ENCODE assay signal across 17 mouse cellular contexts in genomic region chr7:62542187-62542586, GRCm38 (mm10).
DNase-seq lines count a peak whose midpoint lies in the region; ATAC-seq and TF ChIP-seq lines count a peak whose summit lies in the region.
"Had no signal": no experiment of that assay in that cellular context is flagged by ENCODE, and none has a peak within 500 bp of the region (broad histone marks: within the 10 kb centered on the region; RNA-seq: fewer than 3 reads in every experiment).

No protein-coding gene starts in this region.

- no peak for ATAC-seq in embryonic facial prominence, embryonic 11.5 days (replicated peaks; ENCODE audit: insufficient number of reproducible peaks, low FRiP score, low TSS enrichment, low read depth)
- no peak for ATAC-seq in Patski
- ATAC-seq: forebrain, embryonic 15.5 days had no signal

- in situ Hi-C loops in Patski (cut with MboI; ENCODE audit: low pct_unique_long_range_greater_than_20kb) = no loop called here

- no peak overlapping the region for H3K4me3 ChIP-seq in embryonic facial prominence, embryonic 11.5 days (ENCODE audit: low read depth, low read length)
- no peak overlapping the region for H3K4me3 ChIP-seq in embryonic facial prominence, embryonic 10.5 days
- H3K4me3 ChIP-seq in layer of hippocampus, adult 2 months = no peak overlapping the region
- H3K4me3 ChIP-seq: forebrain, embryonic 15.5 days; hindbrain, embryonic 15.5 days; limb, embryonic 13.5 days; myocyte had no signal

- no peaks in the 10 kb centered on the region; the same call in 1 of the 2 replicates for H3K9me3 ChIP-seq in embryonic facial prominence, embryonic 11.5 days (replicated peaks; ENCODE audit: control insufficient read depth, low read length)
- H3K9me3 ChIP-seq in embryonic facial prominence, embryonic 10.5 days = peaks cover 46% of the 10 kb centered on the region

- H3K9ac ChIP-seq in embryonic facial prominence, embryonic 11.5 days (replicated peaks; ENCODE audit: low read length) = no peak overlapping the region
- H3K9ac ChIP-seq: forebrain, embryonic 15.5 days; hindbrain, embryonic 15.5 days; limb, embryonic 13.5 days had no signal

- TF ChIP-seq CTCF in layer of hippocampus, adult 2 months (conservative IDR thresholded peaks at IDR 0.05) = peak; percentile 59
- TF ChIP-seq CTCF in Patski (IDR thresholded peaks at IDR 0.05) = peak; percentile 24

- WGBS in embryonic facial prominence, embryonic 11.5 days = 26% methylated on average over 1 of the region's 1 CpGs
- WGBS in embryonic facial prominence, embryonic 10.5 days = 56% methylated on average over 1 of the region's 1 CpGs

- no peaks in the 10 kb centered on the region for H3K27me3 ChIP-seq in embryonic facial prominence, embryonic 11.5 days (ENCODE audit: control insufficient read depth, insufficient read depth, low read length)
- H3K27me3 ChIP-seq in embryonic facial prominence, embryonic 10.5 days (replicated peaks; ENCODE audit: low read depth, poor library complexity, severe bottlenecking) = no peaks in the 10 kb centered on the region
- H3K27me3 ChIP-seq in Patski = no peaks in the 10 kb centered on the region
- H3K27me3 ChIP-seq: forebrain, embryonic 15.5 days; hindbrain, embryonic 15.5 days; limb, embryonic 13.5 days had no signal

- H3K36me3 ChIP-seq in embryonic facial prominence, embryonic 11.5 days (replicated peaks; ENCODE audit: control insufficient read depth, insufficient read depth, low read depth, low read length) = no peaks in the 10 kb centered on the region
- no peaks in the 10 kb centered on the region for H3K36me3 ChIP-seq in embryonic facial prominence, embryonic 10.5 days (replicated peaks)
- H3K36me3 ChIP-seq: forebrain, embryonic 15.5 days; hindbrain, embryonic 15.5 days; limb, embryonic 13.5 days had no signal

- no peak overlapping the region for H3K27ac ChIP-seq in embryonic facial prominence, embryonic 11.5 days (replicated peaks; ENCODE audit: low read depth, low read length)
- no peak overlapping the region for H3K27ac ChIP-seq in embryonic facial prominence, embryonic 10.5 days (replicated peaks)
- H3K27ac ChIP-seq in layer of hippocampus, adult 2 months = no peak overlapping the region
- H3K27ac ChIP-seq: forebrain, embryonic 15.5 days; hindbrain, embryonic 15.5 days; limb, embryonic 13.5 days had no signal

- CTCF ChIA-PET in Patski (lab: Charles Lee) = no interaction called here

- H3K4me1 ChIP-seq in embryonic facial prominence, embryonic 11.5 days (ENCODE audit: control insufficient read depth, insufficient read depth, low read length) = no peaks in the 10 kb centered on the region
- H3K4me1 ChIP-seq in embryonic facial prominence, embryonic 10.5 days = no peaks in the 10 kb centered on the region
- H3K4me1 ChIP-seq: forebrain, embryonic 15.5 days; hindbrain, embryonic 15.5 days; limb, embryonic 13.5 days had no signal

- POLR2A ChIA-PET in Patski (lab: Charles Lee) = no interaction called here

- peak; percentile 1 for DNase-seq in embryonic facial prominence, embryonic 11.5 days (ENCODE audit: low spot score)
- no peak for DNase-seq in embryonic facial prominence, embryonic 10.5 days (ENCODE audit: low spot score)
- DNase-seq in layer of hippocampus, adult 2 months (ENCODE audit: low spot score in 2 of 2) = no peak
- DNase-seq in layer of hippocampus, adult 9-10 months (ENCODE audit: low spot score) = no peak
- peak; percentile 66 for DNase-seq in 416B (ENCODE audit: low read depth)
- no peak for DNase-seq in Patski (ENCODE audit: low read depth, low spot score)
- no peak for DNase-seq in ovary, postnatal 14 days (ENCODE audit: low spot score)
- no peak for DNase-seq in natural killer cell, adult 2 months (ENCODE audit: low spot score in 2 of 2)
- DNase-seq: cerebellum, adult 18-20 months; heart, adult 18-20 months; kidney, adult 8-10 months; right cerebral cortex, postnatal 25 days had no signal

- H3K4me2 ChIP-seq in embryonic facial prominence, embryonic 11.5 days (ENCODE audit: low read depth, low read length) = no peak overlapping the region
- H3K4me2 ChIP-seq: forebrain, embryonic 15.5 days; hindbrain, embryonic 15.5 days; limb, embryonic 13.5 days; midbrain, embryonic 11.5 days had no signal

Comparison
In these comparisons a context has a peak if more than half of its experiments do, and no peak if none do; other contexts are left out.
1. DNase-seq: peak in embryonic facial prominence, embryonic 11.5 days (single experiment) and 416B (single experiment); none in embryonic facial prominence, embryonic 10.5 days (single experiment), layer of hippocampus, adult 2 months (0 of 2), layer of hippocampus, adult 9-10 months (single experiment), Patski (single experiment), ovary, postnatal 14 days (single experiment) and natural killer cell, adult 2 months (0 of 2).